ENCODE assay signal across 11 mouse cellular contexts in genomic region chr2:92446656-92447055, GRCm38 (mm10). TPM values are rescaled to one million over a fixed set of nuclear protein-coding genes. Genes with fewer than 3 reads are reported as not detected.
DNase-seq lines count a peak whose midpoint lies in the region; ATAC-seq and TF ChIP-seq lines count a peak whose summit lies in the region.
"Had no signal": no experiment of that assay in that cellular context is flagged by ENCODE, and none has a peak within 500 bp of the region (broad histone marks: within the 10 kb centered on the region; RNA-seq: fewer than 3 reads in every experiment).

No protein-coding gene starts in this region.

- H3K36me3 ChIP-seq in forebrain, embryonic 14.5 days (ENCODE audit: control insufficient read depth, insufficient read depth, low read length) = no peaks in the 10 kb centered on the region
- H3K36me3 ChIP-seq in forebrain, embryonic 12.5 days (replicated peaks) = no peaks in the 10 kb centered on the region
- no peaks in the 10 kb centered on the region for H3K36me3 ChIP-seq in intestine, embryonic 16.5 days (ENCODE audit: control insufficient read depth, insufficient read depth, low read length)
- H3K36me3 ChIP-seq: limb, embryonic 10.5 days had no signal

- H3K9ac ChIP-seq in forebrain, embryonic 14.5 days (ENCODE audit: low read length) = no peak overlapping the region
- no peak overlapping the region for H3K9ac ChIP-seq in forebrain, embryonic 12.5 days
- H3K9ac ChIP-seq in intestine, embryonic 16.5 days (ENCODE audit: low read depth, low read length) = no peak overlapping the region

- H3K9me3 ChIP-seq in forebrain, embryonic 14.5 days (replicated peaks; ENCODE audit: control insufficient read depth, low read length) = no peaks in the 10 kb centered on the region
- H3K9me3 ChIP-seq in forebrain, embryonic 12.5 days = no peaks in the 10 kb centered on the region
- H3K9me3 ChIP-seq in intestine, embryonic 16.5 days (ENCODE audit: control insufficient read depth, low read length) = no peaks in the 10 kb centered on the region
- H3K9me3 ChIP-seq: limb, embryonic 10.5 days had no signal

- H3K4me3 ChIP-seq in forebrain, embryonic 14.5 days (ENCODE audit: low read depth, low read length) = no peak overlapping the region
- H3K4me3 ChIP-seq in forebrain, embryonic 12.5 days (replicated peaks) = no peak overlapping the region
- H3K4me3 ChIP-seq in lung, adult 2 months (replicated peaks; ENCODE audit: extremely low read depth, low read depth, low read length) = no peak overlapping the region
- H3K4me3 ChIP-seq in intestine, embryonic 16.5 days (ENCODE audit: low read length) = no peak overlapping the region
- H3K4me3 ChIP-seq: limb, embryonic 10.5 days; myocyte had no signal

- DNase-seq in forebrain, embryonic 14.5 days (ENCODE audit: low spot score) = peak; percentile 50
- peak; percentile 53 to 67 for DNase-seq in lung, adult 18-20 months
- no peak for DNase-seq in lung, adult 2 months
- peak; percentile 54 for DNase-seq in lung, postnatal 36 days
- DNase-seq in spleen, postnatal 36 days (ENCODE audit: low spot score in 2 of 2) = no peak
- DNase-seq in adrenal gland, adult 18-20 months (ENCODE audit: low spot score in 2 of 2) = no peak
- DNase-seq: adrenal gland, postnatal 10 days had no signal

- 57% methylated on average over 8 of the region's 8 CpGs for WGBS in forebrain, embryonic 14.5 days
- 74% methylated on average over 8 of the region's 8 CpGs for WGBS in forebrain, embryonic 12.5 days
- 63% methylated on average over 8 of the region's 8 CpGs for WGBS in lung, adult 2 months
- WGBS in intestine, embryonic 16.5 days = 74% methylated on average over 8 of the region's 8 CpGs

- H3K4me2 ChIP-seq in forebrain, embryonic 14.5 days (ENCODE audit: low read length) = no peak overlapping the region
- H3K4me2 ChIP-seq in forebrain, embryonic 12.5 days = no peak overlapping the region
- no peak overlapping the region for H3K4me2 ChIP-seq in intestine, embryonic 16.5 days (ENCODE audit: low read depth, low read length)

- no peak for TF ChIP-seq CTCF in lung, adult 2 months (IDR thresholded peaks at IDR 0.05; ENCODE audit: insufficient read depth, low read length)

- no peak for TF ChIP-seq POLR2A in lung, adult 2 months (IDR thresholded peaks at IDR 0.05; ENCODE audit: borderline replicate concordance, extremely low read depth, low read depth, low read length)

- peak; percentile 54; the same call in 1 of the 2 replicates for ATAC-seq in forebrain, embryonic 14.5 days
- ATAC-seq in forebrain, embryonic 12.5 days (ENCODE audit: low FRiP score) = no peak
- ATAC-seq in intestine, embryonic 16.5 days = 0 out of 2 replicates have a peak, but pooled peaks have one; percentile 58

- H3K4me1 ChIP-seq in forebrain, embryonic 14.5 days (ENCODE audit: control insufficient read depth, insufficient read depth, low read length) = peaks cover 3% of the 10 kb centered on the region; the same call in 1 of the 2 replicates
- peaks cover 7% of the 10 kb centered on the region; the same call in 1 of the 2 replicates for H3K4me1 ChIP-seq in forebrain, embryonic 12.5 days
- H3K4me1 ChIP-seq in lung, adult 2 months (ENCODE audit: control insufficient read depth, insufficient read depth, low read length) = no peaks in the 10 kb centered on the region
- H3K4me1 ChIP-seq in intestine, embryonic 16.5 days (ENCODE audit: control insufficient read depth, insufficient read depth, low read length) = peaks cover 8% of the 10 kb centered on the region; the same call in 1 of the 2 replicates

- H3K27ac ChIP-seq in forebrain, embryonic 14.5 days (ENCODE audit: low read depth, low read length) = no peak overlapping the region
- H3K27ac ChIP-seq in forebrain, embryonic 12.5 days = no peak overlapping the region
- H3K27ac ChIP-seq in intestine, embryonic 16.5 days (ENCODE audit: low read length) = no peak overlapping the region
- H3K27ac ChIP-seq: limb, embryonic 10.5 days had no signal

- no peaks in the 10 kb centered on the region for H3K27me3 ChIP-seq in forebrain, embryonic 14.5 days (replicated peaks; ENCODE audit: control insufficient read depth, insufficient read depth, low read length)
- no peaks in the 10 kb centered on the region for H3K27me3 ChIP-seq in forebrain, embryonic 12.5 days
- no peaks in the 10 kb centered on the region for H3K27me3 ChIP-seq in intestine, embryonic 16.5 days (replicated peaks; ENCODE audit: control insufficient read depth, insufficient read depth, low read length)

RNA-seq across cellular contexts. Expression of gene Cry2, which starts 12.8 kb away (rescaled TPM):
- 16.1 and 24.6 TPM in 2 replicates for polyA plus RNA-seq in forebrain, embryonic 14.5 days (2014; fragmentation: Nextera tagmentation; extraction: Ambion mirVana)
- polyA plus RNA-seq in forebrain, embryonic 12.5 days (2016; fragmentation: Nextera tagmentation; extraction: Ambion mirVana) = 29.1 and 31.2 TPM in 2 replicates
- 37.5 and 40.7 TPM in 2 replicates for polyA plus RNA-seq in lung, adult 2 months (2012; rRNA removed)
- polyA plus RNA-seq in intestine, embryonic 16.5 days (2015; fragmentation: Nextera tagmentation; extraction: Ambion mirVana) = 14.5 and 15.3 TPM in 2 replicates
- 10 to 100 TPM; 20.6 to 46.2 TPM for total RNA-seq in adrenal gland, adult 18-20 months (2021)

RNA-seq across cellular contexts. Expression of gene Slc35c1, which starts 13.7 kb away (rescaled TPM):
- 8.7 and 11.3 TPM in 2 replicates for polyA plus RNA-seq in forebrain, embryonic 14.5 days (2014; fragmentation: Nextera tagmentation; extraction: Ambion mirVana)
- polyA plus RNA-seq in forebrain, embryonic 12.5 days (2016; fragmentation: Nextera tagmentation; extraction: Ambion mirVana) = 9.5 and 10.0 TPM in 2 replicates
- polyA plus RNA-seq in lung, adult 2 months (2012; rRNA removed) = 43.9 and 49.0 TPM in 2 replicates
- 57.6 and 62.3 TPM in 2 replicates for polyA plus RNA-seq in intestine, embryonic 16.5 days (2015; fragmentation: Nextera tagmentation; extraction: Ambion mirVana)
- 10 to 100 TPM; 12.1 to 21.7 TPM for total RNA-seq in adrenal gland, adult 18-20 months (2021)

RNA-seq across cellular contexts. Expression of gene Mapk8ip1, which starts 45.6 kb away (rescaled TPM):
- polyA plus RNA-seq in forebrain, embryonic 14.5 days (2014; fragmentation: Nextera tagmentation; extraction: Ambion mirVana) = 49.3 and 54.5 TPM in 2 replicates
- 83.2 and 83.5 TPM in 2 replicates for polyA plus RNA-seq in forebrain, embryonic 12.5 days (2016; fragmentation: Nextera tagmentation; extraction: Ambion mirVana)
- 18.3 and 23.2 TPM in 2 replicates for polyA plus RNA-seq in lung, adult 2 months (2012; rRNA removed)
- 10.6 and 11.2 TPM in 2 replicates for polyA plus RNA-seq in intestine, embryonic 16.5 days (2015; fragmentation: Nextera tagmentation; extraction: Ambion mirVana)
- 10 to 100 TPM; 29.6 to 32.3 TPM for total RNA-seq in adrenal gland, adult 18-20 months (2021)

Comparison
In these comparisons a context has a peak if more than half of its experiments do, and no peak if none do; other contexts are left out.
1. DNase-seq: peak in forebrain, embryonic 14.5 days (single experiment), lung, adult 18-20 months (2 of 2) and lung, postnatal 36 days (single experiment); none in lung, adult 2 months (single experiment), spleen, postnatal 36 days (0 of 2) and adrenal gland, adult 18-20 months (0 of 2).